Mouse (Mus musculus): ENCODE data around the gene Adk.

DNA sequence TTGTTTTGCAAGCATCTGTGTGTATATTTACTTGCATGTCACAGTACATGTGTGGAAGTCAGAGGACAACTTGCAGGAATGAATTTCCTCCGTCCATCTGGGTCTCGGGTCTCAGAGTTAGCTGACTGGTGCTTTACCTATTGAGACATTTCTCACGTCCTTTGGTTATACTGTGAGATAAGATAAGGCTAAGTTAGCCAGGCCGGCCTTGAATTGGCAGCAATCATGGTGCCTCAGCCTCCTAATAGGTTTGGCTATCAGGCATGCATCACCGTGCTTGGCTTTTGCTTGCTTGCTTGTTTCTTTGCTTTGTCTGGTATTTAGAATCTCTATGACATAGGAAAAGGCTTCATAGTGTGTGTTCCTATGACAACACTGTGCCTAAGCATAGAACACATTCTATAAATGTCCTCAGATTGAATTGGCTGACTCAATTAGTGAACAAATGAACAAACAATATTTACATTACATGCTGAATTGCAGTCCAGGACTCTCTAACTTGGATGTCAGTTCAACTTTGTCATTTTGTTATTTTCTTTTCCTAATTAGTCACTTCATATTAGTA is 169.3 kb downstream of the Adk start:
- TF ChIP-seq EP300 (IDR thresholded peaks at IDR 0.05; ENCODE audit: low read depth) (peak; percentile 66), CTCF (IDR thresholded peaks at IDR 0.05; ENCODE audit: low read depth) (no peak)

All from liver, embryonic 14.5 days (tissue).